Mouse (Mus musculus): ENCODE results near the gene Tex9.
A peak's percentile ranks its signal among the peaks of the same experiment; 100 is the strongest.
"Not testable (repeated sequence)": the region's sequence is repeated elsewhere in the genome, so short reads cannot be mapped to it uniquely, and the experiment has no call there.

Tex9 gene

DNA sequence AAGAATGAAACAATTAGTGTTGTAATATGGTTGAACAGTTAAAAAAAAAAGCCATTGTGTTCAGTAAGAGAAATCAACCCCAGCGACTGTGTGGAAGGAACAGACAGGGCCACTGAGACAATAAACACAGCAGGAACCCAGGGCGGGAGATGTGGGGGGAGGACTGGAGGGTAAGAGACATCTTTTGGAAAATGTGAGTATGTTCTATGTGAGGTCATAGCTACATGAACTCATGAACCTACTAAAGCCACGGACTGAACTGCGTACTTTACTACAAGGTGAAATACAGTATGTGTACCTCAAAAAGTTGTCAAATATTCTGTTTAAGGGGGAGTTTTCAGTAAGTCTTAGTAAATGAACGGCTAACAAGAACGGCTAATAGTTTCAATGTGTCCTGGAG, 14.7 kb downstream of the Tex9 start:
- DNase-seq = no peak

DNA sequence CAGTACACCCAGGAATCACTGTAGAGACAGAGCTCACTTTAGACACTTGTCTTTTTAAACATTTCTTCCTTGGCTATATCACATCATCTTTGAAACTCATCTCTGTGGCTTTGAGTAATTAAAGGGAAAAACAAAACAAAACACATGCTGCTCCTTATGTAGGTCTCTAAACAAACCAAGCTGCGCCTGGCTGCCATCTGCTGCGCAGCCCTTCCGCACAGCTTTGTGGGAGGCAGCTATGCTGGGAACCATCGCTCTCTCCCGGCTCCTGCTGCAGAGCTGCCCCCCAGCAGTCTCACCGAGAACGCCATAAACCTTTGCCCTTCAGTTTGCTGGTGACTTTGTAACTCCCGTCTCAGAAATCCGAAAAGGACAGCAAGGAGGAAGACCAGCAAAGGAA, 16.5 kb downstream of the Tex9 start:
- DNase-seq = no peak

DNA sequence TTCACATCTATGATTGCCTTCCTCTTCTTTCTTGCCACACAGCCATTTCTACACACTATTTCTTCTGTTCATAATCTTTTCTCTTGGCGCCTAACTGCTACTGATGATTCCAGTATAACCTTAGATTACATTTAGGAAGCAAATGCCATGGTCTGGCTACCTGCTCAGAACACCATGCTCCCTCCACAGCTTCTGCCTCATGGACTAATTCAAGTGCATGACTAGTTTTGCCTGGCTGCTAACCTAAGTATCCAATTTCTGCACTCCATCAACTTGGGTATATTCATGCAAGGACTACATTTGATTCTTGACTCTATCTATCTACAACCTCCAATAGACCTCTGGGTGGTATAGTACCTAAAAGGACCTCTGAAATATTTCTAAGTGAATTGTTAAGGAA, 22.2 kb downstream of the Tex9 start:
- no peak for DNase-seq

DNA sequence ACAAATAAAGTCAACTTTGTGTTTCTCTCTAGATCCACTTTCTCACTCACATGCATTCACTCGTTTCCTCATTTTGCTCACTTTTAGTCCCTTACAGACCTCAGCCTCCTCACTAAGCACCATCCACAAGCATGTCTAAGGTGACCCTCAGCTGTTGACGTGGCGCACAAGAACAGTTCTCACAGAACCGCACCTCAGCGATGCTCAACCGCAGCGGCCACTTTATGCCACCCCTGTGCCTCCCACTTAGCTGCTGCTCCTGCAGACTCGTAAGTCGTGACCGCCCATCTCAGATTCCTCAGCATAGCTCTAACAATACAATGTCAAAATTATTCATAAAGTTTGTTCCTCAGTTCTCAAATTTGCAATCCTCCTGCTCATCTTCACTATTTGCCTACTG, 23.4 kb downstream of the Tex9 start:
- no peak for DNase-seq

DNA sequence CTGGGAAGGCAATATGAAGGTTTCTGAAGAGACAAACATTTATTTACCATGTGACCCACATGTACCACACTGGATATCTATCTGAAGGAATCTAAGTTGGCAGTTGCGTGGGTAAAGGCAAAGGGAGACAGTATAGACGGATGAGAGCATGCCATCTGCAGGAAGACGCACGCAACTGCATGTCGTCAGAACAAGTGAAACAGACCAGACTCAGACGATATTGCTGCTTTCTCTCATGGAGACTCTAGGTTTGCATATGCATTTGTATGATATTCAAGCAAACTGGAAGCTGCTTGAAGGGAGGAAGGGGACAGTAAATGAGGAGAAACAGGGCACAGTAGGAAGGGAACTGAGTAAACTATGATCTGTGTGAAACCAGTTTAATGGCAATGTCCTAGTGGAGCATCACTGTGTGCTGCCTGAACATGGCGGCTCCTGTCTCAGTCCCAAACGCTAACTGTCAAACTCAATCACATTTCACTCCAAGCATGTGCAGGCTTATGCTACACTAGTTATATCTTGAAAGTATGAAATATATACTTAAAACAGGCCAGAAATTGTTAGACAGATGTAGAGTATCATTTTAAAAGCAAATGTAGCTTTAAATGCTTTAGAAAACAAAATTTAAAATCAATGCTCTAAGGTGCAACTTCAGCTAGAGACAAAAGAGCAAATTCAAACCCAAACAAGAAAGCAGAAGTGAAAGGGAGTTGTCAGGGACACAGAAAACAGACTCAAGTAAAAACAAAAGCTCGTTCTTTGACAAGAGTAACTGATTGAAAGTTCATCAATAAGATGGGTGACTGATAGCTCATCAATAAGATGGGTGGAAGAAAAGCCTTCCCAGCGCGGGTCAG, 24.2 kb downstream of the Tex9 start:
- peak; percentile 47 for DNase-seq

DNA sequence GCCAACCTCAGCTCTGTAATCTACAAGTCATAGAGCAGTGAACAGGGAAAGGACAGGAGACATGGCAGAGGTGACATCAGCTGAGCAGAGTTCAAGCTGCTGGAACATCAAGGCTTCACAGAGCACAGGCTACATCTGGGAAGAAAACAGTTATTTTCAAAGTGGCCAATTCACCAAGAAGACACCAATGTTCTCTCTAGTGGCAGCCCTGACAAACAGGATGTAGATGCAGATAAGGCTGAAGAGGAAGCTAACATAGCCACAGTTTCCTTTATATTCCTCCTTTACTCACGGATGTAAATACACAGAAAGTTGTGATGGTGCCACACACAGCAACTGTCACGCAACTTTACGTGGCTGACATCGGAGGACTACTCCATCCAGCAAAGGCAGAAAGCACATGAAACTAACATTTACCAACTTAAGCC, 26.2 kb downstream of the Tex9 start:
- DNase-seq = no peak

DNA sequence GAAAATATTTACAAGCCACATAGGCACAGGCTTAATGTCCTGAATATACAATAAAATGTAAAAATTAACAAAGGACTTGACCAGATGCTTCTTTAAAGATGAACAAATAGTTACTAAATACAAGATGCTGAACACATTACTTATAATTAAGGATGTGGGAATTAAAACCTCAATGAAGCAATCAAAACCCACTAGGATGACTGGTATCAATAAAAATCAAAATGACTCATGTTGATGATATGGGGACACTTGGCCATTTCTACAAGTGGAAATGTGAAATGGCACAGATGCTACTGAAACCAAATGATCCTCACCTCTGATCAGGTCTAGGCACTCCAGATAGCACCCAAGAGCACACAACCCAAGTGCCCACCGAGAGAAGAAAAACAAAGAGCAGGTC, 27.2 kb downstream of the Tex9 start:
- DNase-seq = no peak

DNA sequence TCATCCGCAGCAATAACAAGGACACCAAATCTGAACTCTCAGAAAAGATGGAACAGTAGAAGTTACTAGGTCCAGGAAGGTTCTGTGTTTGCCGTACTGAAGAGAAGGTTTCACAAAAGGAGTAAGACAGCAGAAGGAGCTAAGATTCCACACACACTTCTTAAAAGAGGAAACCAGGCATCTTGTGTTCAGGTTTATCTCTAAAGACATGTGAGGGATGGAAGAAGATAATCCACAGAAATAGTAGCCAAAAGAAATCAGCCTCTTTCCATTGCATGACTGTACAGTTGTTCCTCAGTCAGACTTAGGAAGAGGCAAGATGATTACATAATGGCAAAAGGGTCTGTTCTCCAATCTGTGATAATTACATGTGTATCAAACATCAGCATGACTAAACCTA, 29.6 kb downstream of the Tex9 start:
- no peak for DNase-seq

DNA sequence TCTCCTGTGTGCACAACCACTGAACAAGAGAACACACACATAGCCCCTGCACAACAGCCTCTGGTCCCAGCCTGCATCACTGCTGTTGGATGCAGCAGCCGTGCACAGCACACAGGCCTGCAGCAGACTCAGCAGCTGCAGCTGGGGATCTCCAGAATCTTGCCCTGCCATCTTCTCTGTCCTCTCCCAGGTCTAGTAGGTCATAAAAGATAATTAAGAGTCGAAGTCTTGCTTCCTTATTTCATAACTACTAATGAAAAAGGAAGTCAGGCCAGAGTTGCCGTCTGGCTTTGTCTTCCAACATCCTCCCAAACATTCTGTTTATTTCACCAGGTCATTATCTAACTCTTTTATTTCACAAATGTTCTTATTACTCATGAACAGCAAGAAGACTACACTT, 31.2 kb downstream of the Tex9 start:
- DNase-seq = no peak

DNA sequence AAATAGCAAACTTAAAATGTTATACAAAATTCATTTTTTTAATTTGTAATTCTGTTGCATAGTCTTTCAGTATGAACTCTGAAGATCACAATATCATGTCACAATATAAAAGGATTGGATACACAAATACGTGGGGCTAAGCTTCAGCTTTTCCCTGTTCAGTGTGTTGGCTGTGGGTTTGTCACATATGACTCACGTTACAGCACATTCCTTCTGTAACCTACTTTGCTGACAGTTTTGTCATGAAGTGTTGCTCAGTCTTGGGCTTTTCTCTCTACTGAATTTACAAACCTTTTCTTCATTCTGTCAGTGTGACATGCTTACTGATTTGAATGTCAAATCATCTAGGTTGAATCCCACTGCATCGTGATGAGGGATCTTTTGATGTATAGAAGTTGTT, 32.3 kb downstream of the Tex9 start:
- no peak for DNase-seq

DNA sequence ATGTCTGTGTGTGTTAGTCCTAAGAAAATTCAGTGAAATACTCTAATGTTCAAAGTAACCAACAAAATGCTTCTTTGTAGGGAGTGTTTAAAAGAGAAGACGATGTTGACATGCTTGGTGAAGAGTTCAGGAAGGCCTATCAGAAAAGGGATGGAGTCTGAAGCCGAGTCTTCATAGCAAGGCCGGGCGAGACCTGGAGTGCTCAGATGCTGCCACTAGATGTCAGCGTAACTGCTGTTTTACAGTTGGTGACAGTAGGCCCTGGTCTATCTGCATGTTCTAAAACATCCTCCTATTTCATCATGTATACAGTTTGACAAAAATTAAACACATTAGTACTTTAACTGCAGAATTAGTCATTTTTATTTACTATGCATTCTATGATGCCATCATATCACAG, 33.8 kb downstream of the Tex9 start:
- DNase-seq = peak; percentile 81

DNA sequence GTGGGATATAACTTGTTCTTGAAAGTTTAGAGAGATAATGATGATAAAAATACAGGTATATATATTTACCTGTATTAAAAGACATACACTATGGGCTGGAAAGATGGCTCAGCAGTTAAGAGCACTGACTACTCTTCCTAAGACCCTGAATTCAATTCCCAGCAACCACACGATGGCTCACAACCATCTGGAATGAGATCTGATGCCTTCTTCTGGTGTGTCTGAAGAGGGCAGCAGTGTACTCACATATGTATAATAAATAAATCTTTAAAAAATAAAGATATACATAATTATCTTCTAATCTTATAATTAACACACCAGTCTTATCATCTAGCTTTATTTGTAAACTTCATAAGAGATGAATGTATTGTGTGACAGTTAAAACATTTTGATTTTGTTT, 35.6 kb downstream of the Tex9 start:
- DNase-seq = no peak

DNA sequence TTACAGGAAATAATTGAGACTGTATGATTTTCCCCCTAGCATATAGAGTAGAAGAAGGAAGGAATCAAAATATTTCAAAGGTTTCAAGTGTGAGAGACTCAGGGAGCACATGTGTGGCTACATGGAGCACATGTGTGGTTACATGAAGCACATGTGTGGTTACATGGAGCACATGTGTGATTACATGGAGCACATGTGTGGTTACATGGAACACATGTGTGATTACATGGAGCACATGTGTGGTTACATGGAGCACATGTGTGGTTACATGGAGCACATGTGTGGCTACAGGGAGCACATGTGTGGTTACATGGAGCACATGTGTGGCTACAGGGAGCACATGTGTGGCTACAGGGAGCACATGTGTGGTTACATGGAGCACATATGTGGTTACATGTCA, 37.7 kb downstream of the Tex9 start:
- DNase-seq = not testable (repeated sequence)

DNA sequence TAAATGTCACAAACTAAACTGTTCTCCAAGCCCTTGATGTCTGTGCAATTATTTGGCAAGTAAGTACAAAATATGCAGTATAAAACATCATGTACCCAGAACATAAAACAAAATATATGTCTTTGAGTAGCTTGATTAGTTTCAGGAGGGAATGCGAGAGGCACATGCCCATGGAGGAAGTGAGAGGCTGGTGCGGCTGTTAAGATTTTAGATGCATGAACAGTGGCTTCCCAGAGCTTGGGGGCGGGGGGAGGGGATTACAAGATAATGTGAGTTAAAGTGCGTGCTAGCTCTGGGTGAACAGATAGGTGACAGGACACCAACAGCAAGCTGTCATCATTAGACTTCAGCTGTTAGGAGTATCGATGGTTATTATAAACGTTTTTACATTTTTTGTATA, 40.9 kb downstream of the Tex9 start:
- no peak for DNase-seq

DNA sequence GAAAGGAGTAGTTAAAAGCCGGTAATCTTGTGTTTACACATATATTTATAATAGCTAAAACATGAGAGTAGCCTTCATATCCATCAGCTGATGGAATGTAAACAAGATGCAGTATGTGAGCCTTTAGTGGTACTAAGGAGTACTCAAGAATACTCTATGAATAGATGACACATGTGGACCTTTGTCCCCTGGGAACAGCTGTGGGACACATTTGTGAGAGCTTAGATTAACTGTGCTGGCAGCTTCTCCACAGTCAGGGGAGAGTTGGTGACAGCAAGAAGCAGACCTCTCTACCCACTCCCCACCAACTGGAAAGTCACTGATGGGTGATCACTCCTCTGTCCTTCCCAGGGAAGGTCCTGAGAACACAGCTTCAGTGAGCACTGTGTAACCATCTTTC, 41.6 kb downstream of the Tex9 start:
- DNase-seq = no peak

DNA sequence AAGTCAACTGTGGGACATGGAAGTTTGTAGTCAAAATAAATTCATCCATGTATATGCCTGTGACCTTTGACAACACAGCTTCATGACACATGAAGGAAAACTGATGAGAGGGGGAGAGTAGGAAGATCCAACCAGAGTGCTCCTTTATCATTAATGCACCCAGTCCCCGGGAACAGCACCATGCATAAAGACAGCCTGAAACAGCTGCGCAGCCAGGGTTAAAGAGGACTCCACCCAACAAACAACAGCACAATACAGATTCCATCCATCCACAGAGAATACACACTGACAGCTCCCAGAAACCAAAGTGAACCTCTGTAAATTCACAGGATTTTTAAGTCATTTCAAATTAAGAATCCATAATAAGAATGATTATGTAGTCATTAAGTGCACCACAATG, 42.2 kb downstream of the Tex9 start:
- no peak for DNase-seq

DNA sequence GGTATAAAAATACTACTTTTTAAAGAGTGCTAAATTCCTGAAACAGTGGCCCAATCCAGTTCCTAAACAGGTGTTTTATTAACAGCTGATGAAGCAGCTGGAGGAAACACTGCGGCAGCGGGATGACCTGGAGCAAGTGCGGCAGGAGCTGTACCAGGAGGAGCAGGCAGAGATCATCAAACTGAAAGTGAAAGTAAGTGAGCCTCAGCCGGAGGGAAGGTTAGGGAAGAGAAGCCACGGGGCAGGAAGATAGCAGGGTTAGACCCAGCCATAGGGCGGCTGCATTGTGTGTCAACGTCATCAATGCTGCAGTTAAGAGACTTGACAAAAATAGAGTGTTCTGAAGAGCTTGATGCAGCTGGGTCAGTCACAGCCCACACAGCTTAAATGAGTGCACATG, 42.6 kb downstream of the Tex9 start:
- no peak for DNase-seq

DNA sequence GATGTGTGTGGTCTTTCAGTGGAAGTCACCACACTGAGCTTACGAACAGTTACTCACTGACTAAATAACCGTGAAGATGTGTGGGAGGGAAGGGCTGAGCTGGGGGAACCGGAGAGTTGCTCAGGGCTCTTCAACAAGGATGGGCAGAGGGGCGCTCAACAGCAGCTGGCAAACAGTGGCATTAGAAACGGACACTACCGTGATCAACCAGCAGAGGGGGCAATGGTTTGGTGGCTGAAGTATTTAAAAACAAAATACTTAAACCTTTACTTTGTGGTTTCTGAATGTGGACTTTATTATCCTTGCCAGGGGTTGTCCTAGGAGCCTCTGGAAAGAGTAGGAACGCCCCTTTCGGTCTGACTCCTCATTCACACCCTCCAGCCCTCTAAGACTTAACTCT, 44.0 kb downstream of the Tex9 start:
- DNase-seq = peak; percentile 45

DNA sequence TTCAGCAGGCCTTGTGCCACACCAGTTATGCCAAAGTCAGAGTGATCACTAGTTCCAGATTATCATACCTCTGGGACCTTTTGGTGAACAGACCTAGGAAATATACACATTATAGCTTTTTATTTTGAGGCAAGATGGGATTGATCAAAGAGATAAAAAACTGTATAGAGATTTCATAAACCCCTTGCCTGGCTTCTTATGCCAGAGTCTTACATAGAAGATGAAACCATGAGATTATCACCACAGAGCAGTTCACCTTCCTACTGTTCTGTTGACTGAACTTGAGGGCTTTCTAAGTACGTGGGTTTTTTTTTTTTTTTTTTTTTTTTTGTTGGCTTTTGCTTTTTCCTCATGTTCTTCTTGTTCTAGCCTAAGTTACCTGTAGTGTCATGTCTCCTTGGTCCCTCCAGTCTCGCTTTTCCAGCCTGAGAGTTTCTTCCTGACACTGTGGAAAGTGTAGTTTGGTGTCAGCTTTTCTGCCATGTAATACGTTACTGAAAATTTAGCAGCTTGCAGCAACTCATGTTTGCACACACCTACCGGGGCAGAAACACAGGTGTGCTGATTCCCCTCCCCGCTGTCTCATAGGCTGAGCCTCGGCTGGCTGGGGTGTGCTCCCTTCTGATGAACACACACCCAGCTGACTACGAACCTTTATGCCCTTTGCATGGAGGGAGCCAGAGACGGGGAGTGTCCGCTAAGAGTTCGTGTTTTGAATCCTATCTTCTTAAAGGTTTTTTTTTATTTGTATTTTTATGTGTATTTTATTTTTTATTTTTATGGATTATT, 49.9 kb downstream of the Tex9 start:
- DNase-seq = no peak

DNA sequence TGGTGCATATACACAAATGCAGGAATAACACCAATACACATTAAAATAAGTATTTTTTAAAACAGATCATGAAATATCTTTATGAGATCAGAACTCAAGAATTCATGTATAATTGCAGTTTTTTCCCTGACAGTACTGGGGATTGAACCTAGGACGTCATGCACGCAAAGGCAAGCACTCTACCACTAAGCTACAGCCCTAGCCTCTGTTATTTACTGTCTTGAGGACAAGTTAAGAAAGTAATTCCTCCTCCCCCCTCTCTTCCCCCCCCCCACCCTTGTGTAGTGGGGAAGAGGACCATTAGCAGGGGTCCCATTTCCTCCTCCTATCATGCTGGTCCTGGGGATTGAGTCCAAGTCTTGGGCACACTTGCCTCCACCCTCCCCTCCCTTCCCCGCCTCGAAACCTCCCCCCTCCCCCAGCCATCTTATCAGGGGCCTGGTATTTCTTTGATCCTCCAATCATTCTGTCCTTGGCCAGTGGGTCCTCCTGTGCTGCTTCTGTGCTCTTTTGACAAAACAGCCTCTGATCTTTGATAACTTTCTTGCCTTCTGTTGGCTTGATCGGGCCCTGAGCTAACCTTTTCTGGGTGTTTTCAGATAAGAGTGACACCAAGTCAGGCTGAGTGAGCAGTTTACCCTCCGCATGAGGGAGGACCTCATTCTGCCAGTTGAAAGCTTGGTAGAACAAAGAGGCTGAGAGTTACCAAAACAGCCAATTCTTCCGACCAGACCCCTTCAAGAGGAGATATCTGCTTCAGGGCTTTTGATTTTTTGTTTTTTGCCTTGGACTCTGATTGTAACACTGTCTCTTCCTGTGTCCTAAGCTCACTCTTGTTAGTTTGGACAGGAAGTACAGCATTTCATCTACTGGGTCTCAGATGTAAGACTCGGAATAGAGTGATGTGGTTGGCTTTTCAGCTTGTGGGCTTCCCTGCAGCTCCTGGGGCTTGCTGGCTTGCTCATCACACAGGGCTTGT, 50.8 kb downstream of the Tex9 start:
- DNase-seq = no peak

DNA sequence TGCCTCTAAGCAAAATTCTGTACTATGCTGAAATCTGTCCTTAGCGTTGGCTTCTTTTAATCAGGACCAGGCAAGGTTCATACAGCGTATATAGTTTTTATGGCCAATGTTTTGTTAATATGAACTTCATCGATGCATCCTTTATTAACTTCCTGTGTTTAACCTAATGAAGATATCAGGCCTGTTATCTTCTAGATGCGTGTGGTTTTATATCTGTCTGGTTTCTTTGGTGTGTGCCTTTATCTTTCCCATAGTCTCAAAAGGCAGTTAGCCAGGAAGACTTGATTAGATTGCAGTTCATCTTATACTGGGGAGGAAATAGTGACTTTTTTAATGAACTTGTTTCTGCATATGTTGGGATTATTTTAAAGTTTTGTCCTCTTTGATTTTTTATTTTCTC, 51.7 kb downstream of the Tex9 start:
- DNase-seq = no peak

DNA sequence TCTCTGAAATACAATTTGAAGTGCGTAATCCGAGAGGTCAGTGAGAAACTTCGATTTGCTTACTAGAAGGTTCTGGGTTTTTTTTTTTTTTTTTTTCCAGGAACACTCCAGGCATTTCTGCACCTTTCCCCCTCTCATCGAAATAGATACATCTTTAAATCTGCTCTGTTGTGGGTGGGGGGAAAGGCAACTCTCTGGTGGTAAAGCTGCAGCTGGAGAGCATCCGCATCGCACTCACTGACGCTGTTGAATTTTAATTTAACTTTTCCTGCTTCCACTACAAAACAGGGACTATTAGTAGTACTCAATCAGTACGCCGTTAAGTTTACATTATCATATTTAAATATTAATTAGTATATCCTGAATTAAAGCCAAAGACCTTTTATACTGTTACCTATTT, 53.3 kb downstream of the Tex9 start:
- DNase-seq = no peak
